14 mouse cellular contexts compared by ENCODE assay signal in the genomic region with DNA sequence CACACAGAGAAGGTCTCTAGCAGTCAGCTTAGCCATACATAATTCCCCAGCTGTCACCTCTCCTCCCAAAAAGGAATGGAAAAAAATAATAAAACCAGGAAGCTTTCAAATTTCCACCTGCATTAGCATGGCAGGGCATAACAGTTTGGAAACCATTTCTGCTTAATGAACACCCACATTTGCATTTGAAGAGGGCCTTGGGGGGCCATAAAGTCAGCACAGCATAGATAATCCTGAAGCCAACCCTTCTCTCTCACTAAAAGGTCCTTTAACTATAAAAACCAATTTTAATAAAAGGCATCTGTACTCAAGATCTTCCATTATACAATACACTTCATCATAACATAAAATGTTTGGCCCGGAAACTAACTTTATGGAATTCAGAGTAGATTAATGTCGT.
"Had no signal": no experiment of that assay in that cellular context is flagged by ENCODE, and none has a peak within 500 bp of the region (broad histone marks: within the 10 kb centered on the region; RNA-seq: fewer than 3 reads in every experiment).

No protein-coding gene starts in this region.

- DNase-seq: retina, postnatal 1 day; right cerebral cortex, adult 18-20 months; right cerebral cortex, postnatal 14 days; right cerebral cortex, postnatal 25 days; right cerebral cortex, postnatal 4 days; spleen, adult 18-20 months; thymus, adult 18-20 months; thymus, adult 2 months; thymus, postnatal 14 days; thymus, postnatal 25 days; thymus, postnatal 36 days; thymus, postnatal 4 days had no signal

- H3K9ac ChIP-seq: stomach, embryonic 15.5 days had no signal

- H3K36me3 ChIP-seq: stomach, embryonic 15.5 days had no signal

- H3K4me1 ChIP-seq: stomach, embryonic 15.5 days had no signal

- H3K9me3 ChIP-seq: stomach, embryonic 15.5 days had no signal

- H3K4me2 ChIP-seq: stomach, embryonic 15.5 days had no signal

- H3K4me3 ChIP-seq: stomach, embryonic 15.5 days had no signal

- H3K27ac ChIP-seq: stomach, embryonic 15.5 days; stomach, postnatal 0 days had no signal

- H3K27me3 ChIP-seq: stomach, embryonic 15.5 days had no signal
